Mouse (Mus musculus): Measurements from ENCODE around the gene Baz2b. TPM values are rescaled to one million over a fixed set of nuclear protein-coding genes. Genes with fewer than 3 reads are reported as not detected.
"Not testable (repeated sequence)": the region's sequence is repeated elsewhere in the genome, so short reads cannot be mapped to it uniquely, and the experiment has no call there.

Gene Baz2b
- polyA plus RNA-seq, 1 experiment from 2014 or later, result 56.5 TPM

DNA sequence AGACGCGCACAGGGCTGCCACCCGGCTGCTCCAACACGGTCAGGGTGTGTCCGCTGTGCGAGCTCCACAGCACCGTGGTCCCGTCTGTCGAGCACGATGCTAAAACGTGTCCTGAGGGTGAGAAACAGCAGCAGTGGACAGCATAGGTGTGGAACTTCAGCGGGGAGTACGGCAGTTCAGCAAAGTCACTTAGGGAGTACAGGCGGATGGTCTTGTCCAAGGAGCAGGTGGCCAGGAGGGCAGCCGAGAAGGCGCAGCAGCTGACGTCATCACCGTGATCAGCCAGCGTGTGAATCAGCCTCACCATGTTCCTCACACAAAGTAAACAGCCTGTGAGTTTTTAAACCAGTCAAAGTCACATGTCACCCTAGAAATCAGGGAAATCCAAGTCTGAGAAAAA, 331.4 kb downstream of the Baz2b start:
- no peaks in the 10 kb centered on the region for H3K36me3 ChIP-seq (replicated peaks; ENCODE audit: control insufficient read depth, insufficient read depth, low read depth, low read length)
- no peak overlapping the region for H3K9ac ChIP-seq (replicated peaks; ENCODE audit: low read length)
- WGBS, result 75% methylated on average over 19 of the region's 19 CpGs
- no peak overlapping the region for H3K27ac ChIP-seq (replicated peaks; ENCODE audit: low read depth, low read length)
- H3K27me3 ChIP-seq (ENCODE audit: control insufficient read depth, insufficient read depth, low read length), result no peaks in the 10 kb centered on the region
- no peak overlapping the region for H3K4me3 ChIP-seq (ENCODE audit: low read depth, low read length)
- DNase-seq (ENCODE audit: low spot score) (no peak), ATAC-seq (replicated peaks; ENCODE audit: insufficient number of reproducible peaks, low FRiP score, low TSS enrichment, low read depth) (no peak)
- no peaks in the 10 kb centered on the region for H3K4me1 ChIP-seq (ENCODE audit: control insufficient read depth, insufficient read depth, low read length)
- H3K4me2 ChIP-seq (ENCODE audit: low read depth, low read length), result no peak overlapping the region
- H3K9me3 ChIP-seq (replicated peaks; ENCODE audit: control insufficient read depth, low read length), result no peaks in the 10 kb centered on the region

DNA sequence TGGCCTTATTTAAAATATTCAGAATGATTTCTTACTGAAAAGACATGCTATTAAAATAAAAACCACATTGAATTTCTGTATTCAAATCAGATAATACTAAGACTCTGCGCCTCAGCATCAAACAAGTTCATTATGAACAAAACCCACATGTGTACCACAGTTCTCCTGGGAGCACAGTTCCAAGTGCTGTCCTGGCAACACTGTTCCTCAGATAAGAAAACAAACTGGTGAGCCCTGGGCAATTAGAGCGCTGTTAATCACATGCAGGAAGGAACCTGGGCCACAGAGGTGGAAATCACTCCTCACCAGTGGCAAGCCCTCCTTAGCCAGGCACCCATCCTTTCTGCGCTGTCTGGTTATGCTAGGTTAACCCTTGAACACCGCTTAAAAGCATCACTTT, 332.3 kb downstream of the Baz2b start:
- Histone ChIP-seq H3K9ac (replicated peaks; ENCODE audit: low read length) (no peak overlapping the region), H3K4me3 (ENCODE audit: low read depth, low read length) (no peak overlapping the region), H3K4me1 (ENCODE audit: control insufficient read depth, insufficient read depth, low read length) (no peaks in the 10 kb centered on the region), H3K9me3 (replicated peaks; ENCODE audit: control insufficient read depth, low read length) (no peaks in the 10 kb centered on the region), H3K27me3 (ENCODE audit: control insufficient read depth, insufficient read depth, low read length) (no peaks in the 10 kb centered on the region), H3K4me2 (ENCODE audit: low read depth, low read length) (no peak overlapping the region), H3K36me3 (replicated peaks; ENCODE audit: control insufficient read depth, insufficient read depth, low read depth, low read length) (no peaks in the 10 kb centered on the region), H3K27ac (replicated peaks; ENCODE audit: low read depth, low read length) (no peak overlapping the region)
- DNase-seq (ENCODE audit: low spot score), result no peak
- WGBS, result 75% methylated on average over 4 of the region's 4 CpGs
- ATAC-seq (replicated peaks; ENCODE audit: insufficient number of reproducible peaks, low FRiP score, low TSS enrichment, low read depth), result no peak

DNA sequence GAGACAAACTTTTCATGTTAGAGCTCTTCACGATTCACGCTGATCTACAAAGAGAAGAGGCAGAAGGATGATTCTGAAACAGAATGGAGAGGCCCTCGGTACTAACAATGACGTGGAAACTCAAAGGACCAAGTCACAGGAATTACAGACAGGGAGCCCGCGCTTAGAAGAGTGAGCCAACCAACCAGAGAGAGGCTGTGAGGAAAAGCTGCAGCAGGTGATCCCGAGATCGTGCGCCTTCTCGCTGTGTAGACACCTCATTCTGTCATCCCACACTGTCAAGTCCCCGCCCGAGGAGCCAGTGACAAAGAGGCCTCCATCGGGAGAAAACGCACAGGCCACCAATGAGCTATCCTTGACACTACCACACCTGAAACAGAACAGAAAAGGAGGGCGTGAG, 333.2 kb downstream of the Baz2b start:
- no peak overlapping the region for H3K9ac ChIP-seq (replicated peaks; ENCODE audit: low read length)
- no peak overlapping the region for H3K4me2 ChIP-seq (ENCODE audit: low read depth, low read length)
- DNase-seq (ENCODE audit: low spot score), result no peak
- H3K27ac ChIP-seq (replicated peaks; ENCODE audit: low read depth, low read length), result no peak overlapping the region
- no peaks in the 10 kb centered on the region for H3K36me3 ChIP-seq (replicated peaks; ENCODE audit: control insufficient read depth, insufficient read depth, low read depth, low read length)
- H3K27me3 ChIP-seq (ENCODE audit: control insufficient read depth, insufficient read depth, low read length), result no peaks in the 10 kb centered on the region
- WGBS, result 92% methylated on average over 15 of the region's 15 CpGs
- ATAC-seq (replicated peaks; ENCODE audit: insufficient number of reproducible peaks, low FRiP score, low TSS enrichment, low read depth), result no peak
- H3K4me1 ChIP-seq (ENCODE audit: control insufficient read depth, insufficient read depth, low read length), result no peaks in the 10 kb centered on the region
- H3K9me3 ChIP-seq (replicated peaks; ENCODE audit: control insufficient read depth, low read length), result no peaks in the 10 kb centered on the region
- no peak overlapping the region for H3K4me3 ChIP-seq (ENCODE audit: low read depth, low read length)

DNA sequence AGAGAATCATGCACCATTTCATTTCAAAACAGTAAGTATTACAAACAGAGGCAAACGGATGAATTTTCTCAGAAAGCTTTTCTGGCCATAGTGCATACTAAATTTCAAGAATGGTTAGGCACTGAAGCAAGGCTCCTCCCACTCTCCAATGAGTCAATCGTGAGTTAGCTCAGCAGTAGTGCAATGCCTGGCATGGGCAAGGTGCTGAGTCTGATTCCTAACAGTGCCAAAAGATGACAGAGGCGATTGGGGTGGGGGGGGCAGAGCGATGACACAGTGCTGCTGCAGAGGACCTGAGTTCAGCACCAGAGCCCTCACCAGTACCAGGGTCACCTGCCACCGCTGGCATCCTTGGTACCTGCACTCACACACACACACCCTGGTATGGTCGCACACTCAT, 339.1 kb downstream of the Baz2b start:
- no peaks in the 10 kb centered on the region for H3K27me3 ChIP-seq (ENCODE audit: control insufficient read depth, insufficient read depth, low read length)
- H3K9ac ChIP-seq (replicated peaks; ENCODE audit: low read length), result no peak overlapping the region
- no peaks in the 10 kb centered on the region for H3K9me3 ChIP-seq (replicated peaks; ENCODE audit: control insufficient read depth, low read length)
- ATAC-seq (replicated peaks; ENCODE audit: insufficient number of reproducible peaks, low FRiP score, low TSS enrichment, low read depth) (no peak), DNase-seq (ENCODE audit: low spot score) (no peak)
- no peaks in the 10 kb centered on the region for H3K4me1 ChIP-seq (ENCODE audit: control insufficient read depth, insufficient read depth, low read length)
- 90% methylated on average over 6 of the region's 6 CpGs for WGBS
- no peak overlapping the region for H3K4me2 ChIP-seq (ENCODE audit: low read depth, low read length)
- no peak overlapping the region for H3K27ac ChIP-seq (replicated peaks; ENCODE audit: low read depth, low read length)
- H3K36me3 ChIP-seq (replicated peaks; ENCODE audit: control insufficient read depth, insufficient read depth, low read depth, low read length), result no peaks in the 10 kb centered on the region
- no peak overlapping the region for H3K4me3 ChIP-seq (ENCODE audit: low read depth, low read length)

DNA sequence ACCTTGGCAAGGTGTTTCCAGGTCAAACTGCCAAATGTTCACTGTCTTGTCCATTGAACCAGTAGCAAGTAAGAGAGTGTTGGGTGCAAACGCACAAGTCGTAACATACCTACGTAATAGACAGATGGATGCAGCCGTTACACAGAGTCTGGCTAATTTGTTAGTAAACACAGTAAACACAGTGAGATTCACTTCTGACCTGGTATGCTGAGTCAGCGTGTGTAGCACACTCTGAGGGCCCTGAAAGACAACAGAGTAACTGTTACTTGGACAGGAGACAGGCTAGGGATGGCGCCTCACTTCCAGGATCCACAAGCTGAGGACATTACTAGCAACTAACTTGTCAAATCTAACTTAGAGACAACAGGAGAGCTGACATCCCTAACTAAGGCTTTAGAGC, 347.0 kb downstream of the Baz2b start:
- Histone ChIP-seq H3K36me3 (replicated peaks; ENCODE audit: control insufficient read depth, insufficient read depth, low read depth, low read length) (no peaks in the 10 kb centered on the region; the same call in 1 of the 2 replicates), H3K4me2 (ENCODE audit: low read depth, low read length) (no peak overlapping the region), H3K4me3 (ENCODE audit: low read depth, low read length) (no peak overlapping the region), H3K9ac (replicated peaks; ENCODE audit: low read length) (no peak overlapping the region), H3K4me1 (ENCODE audit: control insufficient read depth, insufficient read depth, low read length) (no peaks in the 10 kb centered on the region), H3K27ac (replicated peaks; ENCODE audit: low read depth, low read length) (no peak overlapping the region), H3K27me3 (ENCODE audit: control insufficient read depth, insufficient read depth, low read length) (no peaks in the 10 kb centered on the region), H3K9me3 (replicated peaks; ENCODE audit: control insufficient read depth, low read length) (no peaks in the 10 kb centered on the region)
- ATAC-seq (replicated peaks; ENCODE audit: insufficient number of reproducible peaks, low FRiP score, low TSS enrichment, low read depth) (no peak), DNase-seq (ENCODE audit: low spot score) (no peak)
- WGBS, result 91% methylated on average over 6 of the region's 6 CpGs

DNA sequence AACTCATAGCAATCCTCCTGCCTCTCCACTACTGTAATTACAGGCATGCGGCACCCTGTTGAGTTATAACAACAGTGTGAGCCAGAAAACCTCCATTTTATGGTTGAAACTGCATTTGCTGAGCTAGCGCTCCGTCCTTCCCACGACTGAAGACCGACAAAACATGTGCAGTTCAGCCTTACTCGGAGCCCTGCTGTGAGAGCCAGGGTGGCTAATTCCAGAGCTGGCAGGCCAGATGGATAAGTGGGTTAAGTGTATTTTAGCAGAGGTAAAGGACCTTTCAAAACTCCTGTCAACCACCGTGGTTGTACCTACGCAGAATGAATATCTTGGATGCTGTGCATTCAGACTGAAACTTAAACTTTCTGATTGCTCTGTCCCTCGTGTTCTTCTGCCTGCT, 355.3 kb downstream of the Baz2b start:
- ATAC-seq (replicated peaks; ENCODE audit: insufficient number of reproducible peaks, low FRiP score, low TSS enrichment, low read depth) (no peak), DNase-seq (ENCODE audit: low spot score) (no peak)
- H3K27ac ChIP-seq (replicated peaks; ENCODE audit: low read depth, low read length), result no peak overlapping the region
- H3K4me1 ChIP-seq (ENCODE audit: control insufficient read depth, insufficient read depth, low read length), result no peaks in the 10 kb centered on the region
- no peak overlapping the region for H3K4me2 ChIP-seq (ENCODE audit: low read depth, low read length)
- no peak overlapping the region for H3K4me3 ChIP-seq (ENCODE audit: low read depth, low read length)
- no peaks in the 10 kb centered on the region for H3K36me3 ChIP-seq (replicated peaks; ENCODE audit: control insufficient read depth, insufficient read depth, low read depth, low read length)
- no peaks in the 10 kb centered on the region for H3K9me3 ChIP-seq (replicated peaks; ENCODE audit: control insufficient read depth, low read length)
- no peaks in the 10 kb centered on the region for H3K27me3 ChIP-seq (ENCODE audit: control insufficient read depth, insufficient read depth, low read length)
- H3K9ac ChIP-seq (replicated peaks; ENCODE audit: low read length), result no peak overlapping the region
- 81% methylated on average over 9 of the region's 9 CpGs for WGBS

DNA sequence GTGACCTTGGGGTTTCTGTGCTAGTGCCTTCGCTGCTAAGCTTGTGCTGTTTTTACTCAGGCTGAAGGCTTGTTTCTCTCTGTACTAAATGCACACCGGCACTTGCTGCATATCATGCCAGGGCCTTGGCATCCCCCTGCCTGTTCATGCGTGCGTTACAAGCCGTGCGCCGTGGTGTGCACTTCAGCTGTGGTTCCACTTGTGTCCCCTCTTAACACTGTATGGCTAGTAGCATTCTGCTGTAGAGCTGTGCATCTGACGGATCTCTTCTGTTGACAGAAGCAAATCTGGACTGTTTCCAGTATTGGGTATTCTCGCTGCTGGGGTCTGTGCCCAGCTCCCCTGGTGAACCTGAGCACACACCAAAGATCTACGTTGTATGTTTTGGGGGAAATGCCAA, 356.1 kb downstream of the Baz2b start:
- ATAC-seq (replicated peaks; ENCODE audit: insufficient number of reproducible peaks, low FRiP score, low TSS enrichment, low read depth) (no peak), DNase-seq (ENCODE audit: low spot score) (no peak)
- WGBS, result 94% methylated on average over 10 of the region's 10 CpGs
- Histone ChIP-seq H3K4me3 (ENCODE audit: low read depth, low read length) (no peak overlapping the region), H3K9ac (replicated peaks; ENCODE audit: low read length) (no peak overlapping the region), H3K4me2 (ENCODE audit: low read depth, low read length) (no peak overlapping the region), H3K36me3 (replicated peaks; ENCODE audit: control insufficient read depth, insufficient read depth, low read depth, low read length) (no peaks in the 10 kb centered on the region), H3K4me1 (ENCODE audit: control insufficient read depth, insufficient read depth, low read length) (no peaks in the 10 kb centered on the region), H3K27me3 (ENCODE audit: control insufficient read depth, insufficient read depth, low read length) (no peaks in the 10 kb centered on the region), H3K27ac (replicated peaks; ENCODE audit: low read depth, low read length) (no peak overlapping the region), H3K9me3 (replicated peaks; ENCODE audit: control insufficient read depth, low read length) (no peaks in the 10 kb centered on the region)

DNA sequence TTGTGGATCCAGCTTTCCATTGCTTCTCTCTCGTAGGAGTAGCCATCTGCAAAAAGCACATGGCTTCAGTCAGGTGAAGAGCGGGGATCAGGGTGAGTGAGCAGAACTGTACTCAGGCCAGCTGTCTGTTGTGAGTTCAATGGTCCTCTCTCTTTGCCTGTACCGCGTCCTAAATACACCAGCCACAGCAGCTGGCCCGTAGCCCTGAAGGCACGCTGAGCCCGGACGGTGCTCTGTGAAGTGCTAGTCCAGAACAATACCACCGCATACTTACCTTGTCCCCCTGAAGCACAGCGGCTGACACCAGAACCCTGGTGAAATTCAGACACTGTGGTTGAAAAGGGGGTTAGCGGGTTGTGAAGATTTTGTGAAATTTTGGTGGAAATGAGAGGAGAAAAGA, 356.7 kb downstream of the Baz2b start:
- Histone ChIP-seq H3K4me2 (ENCODE audit: low read depth, low read length) (no peak overlapping the region), H3K27me3 (ENCODE audit: control insufficient read depth, insufficient read depth, low read length) (no peaks in the 10 kb centered on the region), H3K4me3 (ENCODE audit: low read depth, low read length) (no peak overlapping the region), H3K9me3 (replicated peaks; ENCODE audit: control insufficient read depth, low read length) (no peaks in the 10 kb centered on the region), H3K4me1 (ENCODE audit: control insufficient read depth, insufficient read depth, low read length) (no peaks in the 10 kb centered on the region), H3K9ac (replicated peaks; ENCODE audit: low read length) (no peak overlapping the region), H3K36me3 (replicated peaks; ENCODE audit: control insufficient read depth, insufficient read depth, low read depth, low read length) (no peaks in the 10 kb centered on the region), H3K27ac (replicated peaks; ENCODE audit: low read depth, low read length) (no peak overlapping the region)
- ATAC-seq (replicated peaks; ENCODE audit: insufficient number of reproducible peaks, low FRiP score, low TSS enrichment, low read depth) (no peak), DNase-seq (ENCODE audit: low spot score) (no peak)
- WGBS, result 81% methylated on average over 11 of the region's 11 CpGs

DNA sequence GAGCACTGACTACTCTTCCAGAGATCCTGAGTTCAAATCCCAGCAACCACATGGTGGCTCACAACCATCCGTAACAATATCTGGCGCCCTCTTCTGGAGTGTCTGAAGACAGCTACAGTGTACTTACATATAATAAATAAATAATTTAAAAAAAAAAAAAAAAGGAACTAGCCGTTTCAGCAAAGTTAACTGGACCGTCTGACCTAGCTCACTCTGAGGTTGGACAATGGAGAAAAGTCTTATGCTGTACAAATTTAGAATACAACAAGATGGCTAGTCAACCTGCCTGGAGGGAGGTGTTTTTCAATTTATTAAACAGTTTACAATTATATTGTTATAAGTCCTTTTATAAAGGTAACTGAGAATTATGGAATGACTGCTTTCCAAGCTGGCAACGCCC, 357.8 kb downstream of the Baz2b start:
- not testable (repeated sequence) for H3K27ac ChIP-seq (replicated peaks; ENCODE audit: low read depth, low read length); DNase-seq (ENCODE audit: low spot score); H3K4me3 ChIP-seq (ENCODE audit: low read depth, low read length); H3K27me3 ChIP-seq (ENCODE audit: control insufficient read depth, insufficient read depth, low read length); ATAC-seq (replicated peaks; ENCODE audit: insufficient number of reproducible peaks, low FRiP score, low TSS enrichment, low read depth); H3K4me2 ChIP-seq (ENCODE audit: low read depth, low read length); H3K9ac ChIP-seq (replicated peaks; ENCODE audit: low read length); H3K9me3 ChIP-seq (replicated peaks; ENCODE audit: control insufficient read depth, low read length); H3K4me1 ChIP-seq (ENCODE audit: control insufficient read depth, insufficient read depth, low read length); H3K36me3 ChIP-seq (replicated peaks; ENCODE audit: control insufficient read depth, insufficient read depth, low read depth, low read length)
- 92% methylated on average over 3 of the region's 5 CpGs for WGBS

Measured in embryonic facial prominence, embryonic 11.5 days (tissue).